Mouse (Mus musculus): ENCODE results near the gene Cdk18. TPM values are rescaled to one million over a fixed set of nuclear protein-coding genes. Genes with fewer than 3 reads are reported as not detected.

The Cdk18 gene
- total RNA-seq, 2 experiments from 2014 or later, result 26.9 to 28.7 TPM

GRCm38 (mm10) chr1:132150817-132151601 is 11.5 kb upstream of the Cdk18 start:
- DNase-seq (ENCODE audit: low spot score in 2 of 2), result no peak
- intact Hi-C loops (cut with DNase I), result no loop called here

- intact Hi-C loops (cut with DNase I), result no loop called here
- no peak for DNase-seq (ENCODE audit: low spot score in 2 of 2)
These were observed 10.7 kb upstream of the Cdk18 start for GRCm38 (mm10) chr1:132150171-132150570.

DNA sequence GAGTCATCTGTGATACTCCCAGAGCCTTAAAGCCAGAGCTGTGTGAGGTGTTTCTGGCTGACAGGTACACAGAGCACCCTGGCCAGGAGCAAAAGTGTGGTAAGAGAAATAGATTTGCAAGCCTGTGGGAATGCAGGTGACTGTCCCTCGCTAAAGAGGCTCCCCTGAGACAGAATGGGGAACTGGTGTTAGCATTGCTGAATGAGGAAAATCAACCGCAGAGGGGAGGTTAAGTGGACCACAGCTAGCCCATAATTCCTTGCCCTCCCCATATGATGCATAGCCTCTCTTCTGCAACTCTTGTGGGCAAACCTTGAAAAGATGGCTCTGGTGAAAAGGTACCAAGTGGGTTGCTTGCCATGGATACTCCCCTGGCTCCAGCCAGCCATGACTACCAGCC is 9.9 kb upstream of the Cdk18 start:
- intact Hi-C loops (cut with DNase I), result no loop called here
- DNase-seq (ENCODE audit: low spot score in 2 of 2), result no peak

- no peak for DNase-seq (ENCODE audit: low spot score in 2 of 2)
- intact Hi-C loops (cut with DNase I), result no loop called here
These were observed 6.6 kb upstream of the Cdk18 start for GRCm38 (mm10) chr1:132145973-132146685.

- intact Hi-C loops (cut with DNase I), result no loop called here
- DNase-seq (ENCODE audit: low spot score in 2 of 2), result no peak
These were observed 5.4 kb upstream of the Cdk18 start for GRCm38 (mm10) chr1:132144837-132145236.

DNA sequence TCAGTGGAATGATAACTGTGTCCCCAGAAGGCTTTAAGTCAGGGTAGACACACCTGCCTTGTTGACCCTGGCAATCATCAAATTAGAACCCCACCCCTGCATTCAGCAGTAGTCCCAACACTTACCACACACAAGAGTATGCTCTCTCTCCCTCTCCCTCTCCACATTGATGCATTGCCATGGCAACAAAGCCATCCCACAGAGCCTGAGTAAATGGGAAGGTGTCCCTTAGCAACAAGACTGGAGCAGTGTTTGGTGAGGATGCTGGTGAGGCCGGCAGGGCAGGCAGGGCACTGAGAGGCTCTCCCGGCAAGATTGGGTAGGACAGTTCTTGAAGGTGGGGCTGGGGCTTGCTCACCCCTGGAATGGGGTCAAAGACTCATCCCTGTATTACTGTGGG is 4.7 kb upstream of the Cdk18 start:
- intact Hi-C loops (cut with DNase I), result no loop called here
- peak; percentile 76 to 91 for DNase-seq (ENCODE audit: low spot score in 2 of 2)

- intact Hi-C loops (cut with DNase I), result no loop called here
- peak; percentile 21 to 82 for DNase-seq (ENCODE audit: low spot score in 2 of 2)
These were observed 4.2 kb upstream of the Cdk18 start for GRCm38 (mm10) chr1:132143730-132144129.

- no peak for DNase-seq (ENCODE audit: low spot score in 2 of 2)
- intact Hi-C loops (cut with DNase I), result no loop called here
These were observed 3.6 kb upstream of the Cdk18 start for GRCm38 (mm10) chr1:132143079-132143478.

DNA sequence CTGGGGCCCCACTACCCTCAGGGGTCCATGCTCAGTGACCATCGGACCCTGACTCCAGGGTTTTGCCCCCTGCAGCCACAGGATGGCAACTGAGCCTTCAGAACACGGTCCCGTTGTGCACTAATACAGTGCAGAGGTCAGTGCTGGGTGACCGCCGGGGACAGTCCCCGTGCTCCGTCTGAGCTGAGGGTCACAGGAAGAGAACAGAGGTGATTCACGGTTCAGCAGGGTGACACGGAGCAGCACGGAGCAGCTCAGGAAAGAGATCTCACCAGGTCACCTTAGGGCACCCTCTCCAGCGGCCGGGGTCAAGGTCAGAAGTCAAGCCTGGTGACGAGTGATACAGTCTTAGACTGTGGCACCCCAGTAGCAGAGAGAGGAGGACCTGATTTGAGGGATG is 2.3 kb upstream of the Cdk18 start:
- DNase-seq (ENCODE audit: low spot score in 2 of 2), result no peak
- intact Hi-C loops (cut with DNase I), result no loop called here

DNA sequence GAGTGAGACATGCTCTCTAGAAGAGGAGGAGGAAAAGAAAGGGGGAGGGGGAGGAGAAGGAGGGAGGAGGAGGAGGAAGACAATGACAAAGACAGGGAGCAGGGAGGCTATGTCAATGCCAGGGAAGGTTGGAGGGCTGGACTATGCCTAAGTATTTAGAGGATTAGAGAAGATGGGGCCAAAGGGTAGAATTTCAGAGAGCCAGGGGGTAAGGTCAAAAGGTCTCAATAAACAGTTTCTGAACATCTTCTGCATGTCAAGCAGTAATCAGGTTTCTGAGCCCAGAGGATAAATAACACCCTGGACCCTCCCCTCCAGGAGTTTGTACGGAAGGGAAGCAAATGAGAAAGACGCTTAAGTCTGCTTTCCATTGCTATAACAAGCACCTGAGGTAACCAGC is 1.7 kb upstream of the Cdk18 start:
- intact Hi-C loops (cut with DNase I), result no loop called here
- DNase-seq (ENCODE audit: low spot score in 2 of 2), result no peak

- intact Hi-C loops (cut with DNase I), result no loop called here
- no peak for DNase-seq (ENCODE audit: low spot score in 2 of 2)
These were observed 1.1 kb upstream of the Cdk18 start for GRCm38 (mm10) chr1:132140574-132140973.

DNA sequence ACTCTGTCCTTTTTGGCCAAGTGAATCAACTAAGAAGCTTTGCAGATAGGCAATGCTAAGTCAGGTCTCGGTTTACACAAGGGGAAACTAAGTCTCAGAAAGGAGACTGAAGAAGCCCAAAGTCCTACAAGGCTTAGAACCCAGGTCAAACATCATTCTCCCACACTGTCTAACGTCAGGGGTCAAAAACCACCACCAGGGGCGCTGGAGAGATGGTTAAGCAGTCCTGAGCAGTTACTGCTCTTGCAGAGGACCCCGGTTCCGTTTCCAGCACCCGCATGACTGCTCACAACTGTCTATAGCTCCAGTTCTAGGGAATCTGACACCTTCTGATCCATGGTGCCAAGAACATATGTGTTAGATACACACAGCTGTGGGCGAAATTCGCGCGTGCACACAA is 687 bp upstream of the Cdk18 start:
- intact Hi-C loops (cut with DNase I), result no loop called here
- no peak for DNase-seq (ENCODE audit: low spot score in 2 of 2)

GRCm38 (mm10) chr1:132138576-132139415 is 688 bp downstream of the Cdk18 start:
- intact Hi-C loops (cut with DNase I), result no loop called here
- no peak for DNase-seq (ENCODE audit: low spot score in 2 of 2)

DNA sequence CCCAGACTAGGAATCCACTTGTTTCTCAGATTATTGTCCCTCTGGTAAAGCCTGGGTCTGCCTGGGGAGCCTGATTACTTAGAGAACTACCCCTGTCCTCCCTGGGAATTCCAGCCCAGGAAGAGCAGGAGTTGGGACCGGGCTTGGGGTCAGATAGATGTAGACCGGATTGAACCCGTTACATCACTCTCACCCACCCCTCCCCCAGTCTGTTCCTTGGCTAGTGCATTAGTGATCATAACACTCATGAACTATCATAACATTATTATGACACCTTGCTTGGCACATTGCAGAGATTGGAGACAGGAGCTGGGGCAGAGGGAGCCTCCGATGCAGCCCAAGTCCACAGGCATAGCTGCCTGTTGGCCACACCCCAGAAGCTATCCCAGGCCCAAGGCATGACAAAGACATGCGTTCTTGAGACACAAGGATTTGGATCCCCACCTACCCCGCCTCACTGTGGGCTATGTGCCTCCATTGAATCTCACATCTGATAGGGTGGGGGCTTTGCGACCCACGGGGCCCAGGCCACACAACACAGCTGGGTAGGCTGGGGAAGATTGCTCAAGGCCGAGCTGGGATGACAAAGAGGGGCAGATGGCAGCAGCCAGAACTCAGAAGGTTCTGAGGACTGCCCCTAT is 1.4 kb downstream of the Cdk18 start:
- intact Hi-C loops (cut with DNase I), result no loop called here
- no peak for DNase-seq (ENCODE audit: low spot score in 2 of 2)

DNA sequence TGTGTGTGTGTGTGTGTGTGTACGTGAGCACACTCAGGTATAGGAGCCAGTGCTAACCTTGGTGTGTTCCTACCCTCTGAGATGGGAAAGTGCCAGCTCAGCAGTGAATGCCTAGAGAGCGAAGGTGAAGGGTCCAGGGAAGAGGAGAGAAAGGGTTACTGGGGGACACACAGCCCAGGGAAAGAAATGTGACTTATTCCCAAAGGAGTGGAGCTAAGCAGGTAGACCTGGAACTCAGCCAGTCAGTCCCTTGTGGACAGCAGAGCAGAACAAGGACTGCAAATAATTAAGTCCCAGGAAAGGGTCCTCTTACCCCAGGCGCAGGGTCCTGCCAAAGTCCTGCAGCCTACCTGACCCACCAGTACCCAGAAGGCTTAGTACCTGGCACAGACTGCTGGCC is 2.6 kb downstream of the Cdk18 start:
- intact Hi-C loops (cut with DNase I), result no loop called here

DNA sequence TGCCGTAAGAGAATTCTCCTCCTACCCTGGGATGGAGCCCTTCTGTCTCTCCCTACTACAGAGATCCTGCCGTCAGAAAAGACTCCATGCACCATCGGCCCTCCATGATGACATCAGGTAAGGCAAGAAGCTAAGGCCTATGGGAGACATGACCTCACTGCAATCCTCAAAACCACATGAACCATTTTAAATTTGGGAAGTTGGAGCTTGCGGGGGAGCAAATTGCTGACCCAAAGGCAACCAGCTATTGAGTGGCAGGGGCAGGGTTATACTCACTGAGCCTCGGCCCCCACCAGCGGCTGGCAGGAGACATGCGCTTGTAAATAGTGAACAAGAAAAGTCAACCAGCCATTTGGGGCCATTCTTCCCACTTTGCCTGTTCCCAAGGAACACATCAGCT is 3.9 kb downstream of the Cdk18 start:
- intact Hi-C loops (cut with DNase I), result no loop called here
- DNase-seq (ENCODE audit: low spot score in 2 of 2), result no peak

More for the DNA sequence above, 2.6 kb downstream of the Cdk18 start:
- DNase-seq (ENCODE audit: low spot score in 2 of 2), result no peak

- DNase-seq (ENCODE audit: low spot score in 2 of 2), result no peak
- intact Hi-C loops (cut with DNase I), result no loop called here
These were observed 11.2 kb downstream of the Cdk18 start for GRCm38 (mm10) chr1:132128311-132128710.

DNA sequence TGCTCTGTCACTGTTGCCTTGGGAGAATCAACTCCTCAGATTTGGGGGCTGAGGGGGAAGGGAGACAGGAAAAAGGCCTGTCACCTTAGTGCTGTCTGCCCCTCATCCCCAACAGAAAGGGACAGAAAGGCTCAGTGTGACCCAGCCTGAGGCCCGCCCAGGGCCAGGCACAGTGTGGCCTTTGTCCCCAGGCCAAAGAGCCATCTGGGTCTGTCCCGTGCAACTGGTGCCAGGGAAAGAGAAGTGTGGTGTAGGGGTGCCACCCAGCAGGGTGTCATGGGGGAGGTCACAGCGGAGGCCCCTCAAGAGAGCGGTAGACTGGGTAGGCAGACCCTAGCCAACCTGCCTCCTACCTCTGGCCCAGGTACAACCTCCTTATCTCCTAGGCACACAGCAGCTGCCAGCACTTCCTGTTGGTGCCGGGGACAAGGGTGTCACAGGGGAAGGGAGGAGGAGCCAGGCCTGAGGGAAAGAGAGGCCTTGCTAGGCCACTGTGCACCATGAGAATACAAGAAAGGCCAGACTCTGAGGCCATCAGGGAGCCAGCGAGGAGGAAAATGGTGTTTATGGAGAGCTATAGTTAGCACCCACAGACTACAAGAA is 13.6 kb downstream of the Cdk18 start:
- peak in 1 of 2 experiments; percentile 18 for DNase-seq (ENCODE audit: low spot score in 2 of 2)
- intact Hi-C loops (cut with DNase I), result no loop called here

DNA sequence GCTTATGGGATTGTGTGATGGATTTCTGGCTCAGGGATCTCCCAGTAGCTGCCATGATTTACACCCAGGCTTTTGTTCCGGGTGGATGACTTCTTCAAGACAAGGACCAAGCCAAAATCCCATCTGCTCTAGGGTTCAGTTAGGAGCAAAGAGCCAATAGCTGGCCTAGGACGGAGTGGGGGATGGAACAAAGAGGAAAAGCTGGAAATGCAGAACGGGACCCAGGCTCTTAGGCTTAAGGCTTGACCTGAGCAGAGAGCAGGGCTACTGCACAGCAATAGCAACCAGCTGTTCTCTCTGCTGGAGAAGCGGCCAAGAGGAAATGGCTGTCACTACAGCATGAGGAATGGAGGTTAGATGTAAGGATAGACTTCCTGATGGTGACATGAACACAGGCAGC is 14.2 kb downstream of the Cdk18 start:
- DNase-seq (ENCODE audit: low spot score in 2 of 2), result no peak
- intact Hi-C loops (cut with DNase I), result no loop called here

Measured in left cerebral cortex, postnatal 25 days (tissue).